Mouse (Mus musculus) forebrain, postnatal 0 days (tissue): ENCODE measurements at regions not wholly inside any gene's neighbourhood (a gene's known extent, or its start where the extent isn't known, plus 50 kb on each side); places are given as distances from the start of the nearest gene placed in this dataset.
A peak's percentile ranks its signal among the peaks of the same experiment; 100 is the strongest.

ENCODE experiments used
- ATAC-seq: fragments of 200-750 bp; cut with Nextera tagmentation; 2 replicates; pipeline ENCODE4 v1.8.0; 2017; ENCODE audit warnings: mild to moderate bottlenecking, moderate library complexity
- DNase-seq: peaks from one replicate; pipeline ENCODE4 v3.0.0-alpha.2; 2015
- H3K27ac ChIP-seq: fragments of 300-500 bp; sonication (generic); 2 replicates; pipeline ENCODE4 v1.5.1; 2014; ENCODE audit warnings: low read depth, mild to moderate bottlenecking, antibody characterized with exemption, low read length, moderate library complexity, mixed read lengths
- H3K27me3 ChIP-seq: fragments of 300-500 bp; sonication (generic); 2 replicates; pipeline ENCODE4 v1.6.1; 2014; ENCODE audit warnings: mild to moderate bottlenecking, low read length, mixed read lengths; ENCODE audit not compliant: insufficient read depth
- H3K36me3 ChIP-seq: fragments of 300-500 bp; sonication (generic); 2 replicates; pipeline ENCODE4 v1.6.1; 2014; ENCODE audit warnings: mild to moderate bottlenecking, moderate library complexity; ENCODE audit not compliant: insufficient read depth
- H3K4me1 ChIP-seq: fragments of 300-500 bp; sonication (generic); 2 replicates; pipeline ENCODE4 v1.6.1; 2014; ENCODE audit warnings: antibody characterized with exemption; ENCODE audit not compliant: insufficient read depth
- H3K4me2 ChIP-seq: fragments of 300-500 bp; sonication (generic); 2 replicates; pipeline ENCODE4 v1.6.1; 2014; ENCODE audit warnings: low read depth, mild to moderate bottlenecking, moderate library complexity
- H3K4me3 ChIP-seq: fragments of 300-500 bp; sonication (generic); 2 replicates; pipeline ENCODE4 v1.5.1; 2014; ENCODE audit warnings: low read depth, low read length, mixed read lengths
- H3K9ac ChIP-seq: fragments of 300-500 bp; sonication (generic); 2 replicates; pipeline ENCODE4 v1.6.1; 2014; ENCODE audit warnings: mild to moderate bottlenecking
- H3K9me3 ChIP-seq: fragments of 300-500 bp; sonication (generic); 2 replicates; pipeline ENCODE4 v1.6.1; 2016; ENCODE audit warnings: low read length
- CTCF ChIP-seq: sonication (generic); IDR thresholded peaks from 2 replicates; pipeline ENCODE4 v1.5.1; 2016; ENCODE audit warnings: antibody characterized with exemption, control low read depth, low read depth
- WGBS: fragments of 180-500 bp; shearing (Covaris S2); extraction: QIAGEN DNeasy Blood & Tissue Kit; methylation state at CpG from one replicate; pipeline ENCODE4 v1.1.7; 2014; 5-methylcytosine and 5-hydroxymethylcytosine counted together

DNA sequence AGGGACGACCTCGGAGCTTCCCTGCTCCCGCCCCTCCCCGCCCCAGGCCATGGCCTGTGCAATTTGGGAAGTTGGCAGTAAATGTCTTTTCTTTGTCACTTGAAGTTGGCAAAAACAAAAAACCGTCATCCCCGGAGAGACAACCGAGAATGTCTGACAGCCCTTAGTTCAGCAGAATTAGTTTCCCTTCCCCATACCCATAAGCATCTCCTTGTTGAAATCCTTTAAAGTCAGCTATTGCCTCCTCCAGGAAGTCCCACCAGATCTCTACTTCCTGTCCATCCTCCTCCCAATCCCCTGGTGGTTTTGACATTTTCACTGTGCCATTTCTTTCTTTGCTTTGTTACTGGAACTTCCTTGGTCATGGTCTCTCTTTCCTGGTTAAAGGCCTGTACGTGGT is 54.8 kb downstream of the Foxb1 start:
- Histone ChIP-seq H3K36me3 (no peaks in the 10 kb centered on the region), H3K27me3 (no peaks in the 10 kb centered on the region; the same call in 1 of the 2 replicates), H3K4me2 (no peak overlapping the region), H3K4me1 (no peaks in the 10 kb centered on the region), H3K4me3 (no peak overlapping the region), H3K9ac (no peak overlapping the region), H3K27ac (no peak overlapping the region), H3K9me3 (no peaks in the 10 kb centered on the region)
- no peak for DNase-seq
- 74% methylated on average over 8 of the region's 8 CpGs for WGBS
- no peak for ATAC-seq
- no peak for TF ChIP-seq CTCF

DNA sequence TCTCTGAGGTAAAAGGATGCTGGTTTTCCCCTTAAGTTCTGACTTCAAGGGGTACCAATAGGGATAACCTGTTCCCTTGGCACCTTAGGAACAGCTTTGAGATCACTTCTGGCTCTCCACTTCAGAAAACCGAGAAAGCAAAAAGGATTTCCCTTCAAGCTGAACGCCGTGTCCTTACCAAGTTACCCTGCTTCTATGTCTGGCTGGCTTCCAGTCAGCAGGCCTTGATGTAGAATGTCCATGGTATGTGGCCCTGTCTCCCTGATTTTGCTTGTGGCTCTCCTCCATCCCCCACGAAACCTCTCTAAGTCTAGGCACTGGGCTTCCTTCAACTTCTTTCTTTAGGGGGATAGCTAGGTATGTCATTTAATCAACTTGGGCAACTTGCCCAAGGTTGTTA is 55.7 kb downstream of the Foxb1 start:
- DNase-seq (no peak), ATAC-seq (no peak)
- TF ChIP-seq CTCF: no peak
- WGBS: 68% methylated on average over 4 of the region's 4 CpGs
- Histone ChIP-seq H3K4me2 (no peak overlapping the region), H3K27me3 (no peaks in the 10 kb centered on the region; the same call in 1 of the 2 replicates), H3K4me1 (no peaks in the 10 kb centered on the region), H3K36me3 (no peaks in the 10 kb centered on the region), H3K9me3 (no peaks in the 10 kb centered on the region), H3K27ac (no peak overlapping the region), H3K9ac (no peak overlapping the region), H3K4me3 (no peak overlapping the region)

DNA sequence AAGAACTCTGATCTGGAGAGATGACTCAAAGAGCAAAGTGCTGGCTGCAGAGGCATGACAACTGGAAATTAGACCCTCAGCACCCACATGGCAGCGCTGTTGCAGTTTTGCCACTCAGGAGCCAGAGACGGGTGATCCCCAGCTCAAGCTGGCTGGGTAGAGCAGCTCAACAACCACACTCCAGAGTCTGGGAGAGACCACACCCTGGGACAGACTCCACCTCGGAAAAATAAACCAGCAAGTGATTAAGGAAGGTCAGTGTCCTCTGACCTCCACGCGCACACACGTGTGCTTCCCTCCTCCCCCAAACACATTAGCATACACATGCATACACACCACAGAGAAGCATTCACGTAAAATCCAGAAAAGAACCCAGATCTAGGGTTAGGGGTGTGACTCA is 57.0 kb downstream of the Foxb1 start:
- WGBS: 82% methylated on average over 7 of the region's 7 CpGs

DNA sequence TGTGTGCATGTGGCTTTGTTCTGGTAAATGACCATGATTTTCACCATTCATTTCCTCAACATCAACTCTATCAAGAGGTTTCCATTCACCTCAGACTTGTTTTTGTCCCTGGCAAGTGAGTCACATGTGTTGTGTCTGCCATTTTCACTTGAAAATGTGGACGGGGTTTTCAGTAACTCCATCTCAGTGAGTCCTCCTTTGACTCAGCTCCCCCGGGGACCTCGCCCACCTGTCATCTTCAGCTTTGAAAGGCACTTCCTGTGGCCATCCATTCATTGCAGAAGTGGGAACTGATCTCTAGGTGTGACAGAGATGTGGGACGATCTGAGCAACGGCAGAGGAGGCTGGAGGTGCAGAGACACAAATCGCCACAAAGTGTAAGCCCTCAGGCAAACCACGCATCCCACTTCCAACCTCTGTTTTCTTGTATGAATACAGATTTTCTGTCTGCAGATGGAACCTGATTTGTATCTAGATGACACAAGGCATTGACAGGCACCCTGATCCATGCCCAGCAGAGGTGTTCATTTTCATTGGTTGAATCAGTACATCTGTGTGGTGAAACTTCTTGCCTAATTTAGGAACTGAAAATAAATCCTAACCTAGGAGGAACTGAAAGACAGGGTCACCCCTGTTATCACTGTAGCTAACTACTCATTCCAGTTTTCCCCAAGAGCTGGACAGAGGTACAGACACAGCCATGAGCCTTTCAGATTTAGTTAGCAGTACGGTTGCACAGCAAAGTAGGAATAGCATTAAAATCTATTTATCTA is 58.4 kb downstream of the Foxb1 start:
- H3K4me1 ChIP-seq: no peaks in the 10 kb centered on the region
- H3K9ac ChIP-seq: no peak overlapping the region
- no peaks in the 10 kb centered on the region; the same call in 1 of the 2 replicates for H3K27me3 ChIP-seq
- H3K27ac ChIP-seq: no peak overlapping the region
- H3K36me3 ChIP-seq: no peaks in the 10 kb centered on the region
- H3K4me3 ChIP-seq: no peak overlapping the region
- H3K4me2 ChIP-seq: no peak overlapping the region
- ATAC-seq: no peak
- WGBS: 82% methylated on average over 8 of the region's 8 CpGs
- TF ChIP-seq CTCF: no peak
- no peaks in the 10 kb centered on the region for H3K9me3 ChIP-seq
- no peak for DNase-seq

More for the DNA sequence above, 57.0 kb downstream of the Foxb1 start:
- no peak for TF ChIP-seq CTCF
- Histone ChIP-seq H3K27me3 (no peaks in the 10 kb centered on the region; the same call in 1 of the 2 replicates), H3K4me3 (no peak overlapping the region), H3K9ac (no peak overlapping the region), H3K9me3 (no peaks in the 10 kb centered on the region), H3K4me1 (no peaks in the 10 kb centered on the region), H3K27ac (no peak overlapping the region), H3K4me2 (no peak overlapping the region), H3K36me3 (no peaks in the 10 kb centered on the region)
- no peak for ATAC-seq
- no peak for DNase-seq

DNA sequence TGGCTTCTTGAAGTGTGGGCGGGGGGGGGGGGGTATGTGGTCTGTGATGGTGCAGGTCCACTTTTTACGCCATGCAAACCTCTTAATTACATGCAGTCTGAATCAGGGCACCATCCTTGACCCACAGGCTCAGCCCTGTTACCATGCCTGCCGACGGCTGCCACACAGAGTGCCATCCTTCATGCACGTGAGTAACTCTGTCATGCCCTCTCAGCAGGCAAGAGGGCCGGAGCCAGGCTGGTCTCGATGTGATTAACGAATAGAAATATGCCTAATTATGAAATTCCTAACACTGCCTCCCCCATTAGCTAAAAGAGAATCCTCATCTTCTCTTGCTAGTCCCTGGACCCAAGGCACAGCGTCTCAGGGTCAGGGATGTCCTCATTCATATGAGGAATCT is 60.0 kb downstream of the Foxb1 start:
- Histone ChIP-seq H3K4me1 (no peaks in the 10 kb centered on the region), H3K27me3 (no peaks in the 10 kb centered on the region; the same call in 1 of the 2 replicates), H3K9ac (no peak overlapping the region), H3K9me3 (no peaks in the 10 kb centered on the region), H3K4me2 (no peak overlapping the region), H3K36me3 (no peaks in the 10 kb centered on the region), H3K4me3 (no peak overlapping the region), H3K27ac (no peak overlapping the region)
- TF ChIP-seq CTCF: no peak
- WGBS: 66% methylated on average over 9 of the region's 9 CpGs
- no peak for DNase-seq
- no peak for ATAC-seq

DNA sequence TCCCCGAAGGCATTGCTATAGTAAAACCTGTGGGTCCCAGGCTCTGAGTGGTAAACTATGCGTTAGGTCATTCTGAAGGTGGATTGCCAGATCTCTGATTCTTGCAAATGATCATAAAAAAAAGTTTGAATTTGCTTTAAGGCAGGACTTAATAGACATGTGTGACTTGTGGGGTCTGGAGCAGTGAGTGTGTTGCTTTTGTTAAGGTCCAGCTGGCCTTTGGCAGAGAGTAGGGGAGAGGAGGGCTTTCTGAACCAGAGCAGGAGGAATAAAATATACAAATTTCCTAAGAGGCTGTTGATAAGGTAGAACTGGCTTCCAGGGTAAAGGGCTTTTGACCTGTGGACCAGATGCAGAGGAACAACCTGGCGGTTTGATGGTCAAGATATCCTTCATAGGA is 69.0 kb downstream of the Foxb1 start:
- no peak overlapping the region for H3K9ac ChIP-seq

DNA sequence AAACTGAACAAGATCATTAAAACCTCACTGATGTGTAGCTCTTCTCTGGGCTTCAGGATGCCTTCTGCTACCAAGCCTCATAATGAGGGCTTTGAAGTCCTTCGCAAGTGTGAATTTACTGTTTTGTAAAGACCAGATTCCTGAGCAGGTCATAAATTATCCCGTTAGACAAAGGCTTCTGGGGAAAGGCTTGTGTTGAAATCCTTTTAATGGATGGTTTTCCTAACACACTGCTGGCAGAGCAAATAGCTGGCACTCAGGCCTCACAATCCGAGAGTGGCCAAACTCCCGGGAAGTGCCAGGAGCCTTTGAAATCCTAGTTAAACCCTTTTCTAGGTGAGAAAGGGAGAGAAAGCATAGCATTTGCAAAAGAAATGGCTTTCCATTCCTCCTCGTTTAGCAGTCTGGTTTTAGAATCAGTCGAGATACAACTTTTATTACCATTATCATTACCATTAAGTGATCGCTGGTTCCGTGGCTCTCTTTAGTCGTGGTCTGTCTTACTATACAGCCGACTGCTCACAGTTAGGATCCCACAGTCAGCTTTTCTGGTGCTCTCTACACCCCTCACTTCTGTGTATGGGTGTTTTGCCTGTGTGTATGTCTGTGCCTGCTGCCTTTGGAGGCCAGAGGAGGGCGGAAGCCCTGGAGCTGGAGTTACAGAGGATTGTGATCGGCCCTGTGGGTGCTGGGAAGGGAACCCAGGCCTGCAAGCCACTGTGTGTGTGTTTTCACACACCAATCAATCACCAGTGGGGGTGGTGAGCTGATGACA is 73.2 kb downstream of the Foxb1 start:
- H3K9me3 ChIP-seq: no peaks in the 10 kb centered on the region
- H3K4me1 ChIP-seq: no peaks in the 10 kb centered on the region
- no peak for TF ChIP-seq CTCF
- no peaks in the 10 kb centered on the region for H3K27me3 ChIP-seq
- no peak overlapping the region for H3K4me2 ChIP-seq
- H3K36me3 ChIP-seq: no peaks in the 10 kb centered on the region
- 22% methylated on average over 12 of the region's 12 CpGs for WGBS
- peak; percentile 47 for ATAC-seq
- no peak overlapping the region for H3K27ac ChIP-seq
- H3K4me3 ChIP-seq: no peak overlapping the region
- peak; percentile 45 for DNase-seq
- H3K9ac ChIP-seq: no peak overlapping the region

More for the DNA sequence above, 69.0 kb downstream of the Foxb1 start:
- 92% methylated on average over 3 of the region's 3 CpGs for WGBS
- ATAC-seq (no peak), DNase-seq (no peak)
- Histone ChIP-seq H3K27me3 (no peaks in the 10 kb centered on the region), H3K9me3 (no peaks in the 10 kb centered on the region), H3K27ac (no peak overlapping the region), H3K4me3 (no peak overlapping the region), H3K36me3 (no peaks in the 10 kb centered on the region), H3K4me1 (no peaks in the 10 kb centered on the region), H3K4me2 (no peak overlapping the region)
- TF ChIP-seq CTCF: no peak
